Comparison of ENCODE assay signal across 16 mouse cellular contexts in genomic region chr15:100166464-100166863, GRCm38 (mm10).
A peak's percentile ranks its signal among the peaks of the same experiment; 100 is the strongest.
DNase-seq lines count a peak whose midpoint lies in the region; ATAC-seq and TF ChIP-seq lines count a peak whose summit lies in the region.
"Had no signal": no experiment of that assay in that cellular context is flagged by ENCODE, and none has a peak within 500 bp of the region (broad histone marks: within the 10 kb centered on the region; RNA-seq: fewer than 3 reads in every experiment).

No protein-coding gene starts in this region.

- H3K4me1 ChIP-seq in hindbrain, embryonic 13.5 days (replicated peaks), result no peaks in the 10 kb centered on the region
- no peaks in the 10 kb centered on the region for H3K4me1 ChIP-seq in hindbrain, embryonic 10.5 days (replicated peaks)
- peaks cover 18% of the 10 kb centered on the region for H3K4me1 ChIP-seq in embryonic facial prominence, embryonic 15.5 days
- no peaks in the 10 kb centered on the region for H3K4me1 ChIP-seq in liver, postnatal 0 days (ENCODE audit: insufficient read depth)
- H3K4me1 ChIP-seq: heart, embryonic 12.5 days had no signal

- H3K4me2 ChIP-seq in hindbrain, embryonic 13.5 days, result no peak overlapping the region
- H3K4me2 ChIP-seq in embryonic facial prominence, embryonic 15.5 days (replicated peaks), result no peak overlapping the region
- no peak overlapping the region for H3K4me2 ChIP-seq in liver, postnatal 0 days (ENCODE audit: low read depth, low read length)
- H3K4me2 ChIP-seq: heart, embryonic 12.5 days; lung, embryonic 15.5 days had no signal

- peaks cover 77% of the 10 kb centered on the region for H3K36me3 ChIP-seq in hindbrain, embryonic 13.5 days
- H3K36me3 ChIP-seq in hindbrain, embryonic 10.5 days, result peaks cover 86% of the 10 kb centered on the region
- H3K36me3 ChIP-seq in embryonic facial prominence, embryonic 15.5 days, result peaks cover 49% of the 10 kb centered on the region
- H3K36me3 ChIP-seq in liver, postnatal 0 days (replicated peaks; ENCODE audit: insufficient read depth, low read length), result peaks cover 38% of the 10 kb centered on the region

- DNase-seq in cerebellum, postnatal 4 days (ENCODE audit: low spot score in 2 of 2), result no peak
- DNase-seq in hindbrain, embryonic 10.5 days (ENCODE audit: low spot score), result no peak
- DNase-seq in brain, adult 2 months (ENCODE audit: low read depth, low spot score), result peak; percentile 80
- DNase-seq in liver, postnatal 0 days, result no peak
- no peak for DNase-seq in kidney, adult 18-20 months
- DNase-seq: adrenal gland, postnatal 14 days; gastrocnemius, postnatal 25 days; kidney, adult 9 months; midbrain, embryonic 14.5 days; right cerebral cortex, postnatal 4 days had no signal

- peak; percentile 72 for ATAC-seq in cerebellum, adult (ENCODE audit: insufficient number of reproducible peaks, low FRiP score, low TSS enrichment)
- no peak for ATAC-seq in hindbrain, embryonic 13.5 days (ENCODE audit: low FRiP score)
- no peak for ATAC-seq in embryonic facial prominence, embryonic 15.5 days (ENCODE audit: insufficient number of reproducible peaks, low FRiP score, low TSS enrichment, low read depth)
- no peak for ATAC-seq in liver, postnatal 0 days
- ATAC-seq: hindbrain, embryonic 16.5 days had no signal

- H3K27ac ChIP-seq in hindbrain, embryonic 13.5 days, result peak overlapping the region; percentile 37; the same call in 1 of the 2 replicates
- H3K27ac ChIP-seq in hindbrain, embryonic 10.5 days, result no peak overlapping the region
- H3K27ac ChIP-seq in embryonic facial prominence, embryonic 15.5 days (replicated peaks), result peak overlapping the region; percentile 91; the same call in 1 of the 2 replicates
- H3K27ac ChIP-seq in liver, postnatal 0 days (ENCODE audit: low read depth), result no peak overlapping the region

- no peak for TF ChIP-seq EP300 in liver, postnatal 0 days (IDR thresholded peaks at IDR 0.05; ENCODE audit: low read depth)

- H3K9me3 ChIP-seq in hindbrain, embryonic 13.5 days, result no peaks in the 10 kb centered on the region
- no peaks in the 10 kb centered on the region for H3K9me3 ChIP-seq in hindbrain, embryonic 10.5 days
- no peaks in the 10 kb centered on the region for H3K9me3 ChIP-seq in embryonic facial prominence, embryonic 15.5 days (replicated peaks)
- no peaks in the 10 kb centered on the region for H3K9me3 ChIP-seq in liver, postnatal 0 days (ENCODE audit: low read length)
- H3K9me3 ChIP-seq: heart, embryonic 12.5 days; lung, embryonic 15.5 days had no signal

- TF ChIP-seq CTCF in liver, postnatal 0 days (IDR thresholded peaks at IDR 0.05; ENCODE audit: low read depth), result no peak

- no peak overlapping the region for H3K4me3 ChIP-seq in hindbrain, embryonic 13.5 days
- no peak overlapping the region for H3K4me3 ChIP-seq in hindbrain, embryonic 10.5 days
- no peak overlapping the region for H3K4me3 ChIP-seq in embryonic facial prominence, embryonic 15.5 days (replicated peaks)
- H3K4me3 ChIP-seq in liver, postnatal 0 days (ENCODE audit: low read depth, low read length), result no peak overlapping the region
- H3K4me3 ChIP-seq: heart, embryonic 12.5 days; lung, embryonic 15.5 days had no signal

- no peaks in the 10 kb centered on the region for H3K27me3 ChIP-seq in hindbrain, embryonic 13.5 days
- H3K27me3 ChIP-seq in hindbrain, embryonic 10.5 days (ENCODE audit: insufficient read depth, poor library complexity, severe bottlenecking), result no peaks in the 10 kb centered on the region
- H3K27me3 ChIP-seq in embryonic facial prominence, embryonic 15.5 days, result no peaks in the 10 kb centered on the region
- no peaks in the 10 kb centered on the region for H3K27me3 ChIP-seq in liver, postnatal 0 days (ENCODE audit: insufficient read depth, low read length)
- H3K27me3 ChIP-seq: heart, embryonic 12.5 days; lung, embryonic 15.5 days had no signal

- H3K9ac ChIP-seq in hindbrain, embryonic 13.5 days, result no peak overlapping the region
- H3K9ac ChIP-seq in embryonic facial prominence, embryonic 15.5 days, result no peak overlapping the region
- no peak overlapping the region for H3K9ac ChIP-seq in liver, postnatal 0 days (replicated peaks)
- H3K9ac ChIP-seq: heart, embryonic 12.5 days; lung, embryonic 15.5 days had no signal

- 80% methylated on average over 3 of the region's 3 CpGs for WGBS in hindbrain, embryonic 13.5 days
- 90% methylated on average over 3 of the region's 3 CpGs for WGBS in hindbrain, embryonic 10.5 days
- 80% methylated on average over 3 of the region's 3 CpGs for WGBS in embryonic facial prominence, embryonic 15.5 days
- 74% methylated on average over 3 of the region's 3 CpGs for WGBS in liver, postnatal 0 days (ENCODE audit: insufficient replicate concordance)

Comparison
In these comparisons a context has a peak if more than half of its experiments do, and no peak if none do; other contexts are left out.
1. H3K27ac ChIP-seq: peak in hindbrain, embryonic 13.5 days (single experiment) and embryonic facial prominence, embryonic 15.5 days (single experiment); none in hindbrain, embryonic 10.5 days (single experiment) and liver, postnatal 0 days (single experiment).